Mouse (Mus musculus) CH12.LX (cell line): ENCODE data around the gene Phldb1.

ENCODE experiments used
- BHLHE40 ChIP-seq: IDR thresholded peaks from 2 replicates; pipeline ENCODE4 v1.6.1; 2011; ENCODE audit warnings: mild to moderate bottlenecking, low read depth, low read length, improper control_type of control experiment
- CTCF ChIP-seq, 2 experiments: IDR thresholded peaks in 1 of 2; conservative IDR thresholded peaks in 1 of 2; 2 replicates each; pipeline ENCODE4 v1.5.1; 2011 to 2012; ENCODE audit warnings: low read depth in 2 of 2, low read length in 2 of 2, improper control_type of control experiment in 1 of 2, inconsistent platforms in 1 of 2, mild to moderate bottlenecking in 1 of 2, moderate library complexity in 1 of 2
- E2F4 ChIP-seq: IDR thresholded peaks from 2 replicates; pipeline ENCODE4 v1.6.1; 2011; ENCODE audit warnings: low read depth, low read length, improper control_type of control experiment; ENCODE audit not compliant: insufficient replicate concordance
- KAT2A ChIP-seq: IDR thresholded peaks from 2 replicates; pipeline ENCODE4 v1.6.1; 2012; ENCODE audit warnings: low read length, improper control_type of control experiment, inconsistent platforms; ENCODE audit not compliant: insufficient replicate concordance
- MAFK ChIP-seq: IDR thresholded peaks from 2 replicates; pipeline ENCODE4 v1.6.1; 2011; ENCODE audit warnings: low read length, improper control_type of control experiment; ENCODE audit not compliant: insufficient replicate concordance
- MAX ChIP-seq: IDR thresholded peaks from 2 replicates; pipeline ENCODE4 v1.6.1; 2011; ENCODE audit warnings: low read length, improper control_type of control experiment
- POLR2A ChIP-seq: IDR thresholded peaks from 2 replicates; pipeline ENCODE4 v1.6.1; 2011; ENCODE audit warnings: low read depth, mild to moderate bottlenecking, improper control_type of control experiment, low read length
- POLR2AphosphoS2 ChIP-seq: IDR thresholded peaks from 2 replicates; pipeline ENCODE4 v1.6.1; 2011; ENCODE audit warnings: low read depth, low read length, improper control_type of control experiment
- SIN3A ChIP-seq: IDR thresholded peaks from 2 replicates; pipeline ENCODE4 v1.6.1; 2012; ENCODE audit warnings: low read length, improper control_type of control experiment, inconsistent platforms
- TCF12 ChIP-seq: IDR thresholded peaks from 2 replicates; pipeline ENCODE4 v1.6.1; 2014; ENCODE audit warnings: low read depth, mild to moderate bottlenecking, inconsistent platforms, low read length, improper control_type of control experiment
- ZC3H11A ChIP-seq: IDR thresholded peaks from 2 replicates; pipeline ENCODE4 v1.6.1; 2012; ENCODE audit warnings: low read depth, mild to moderate bottlenecking, inconsistent platforms, low read length, improper control_type of control experiment
- ZKSCAN1 ChIP-seq: IDR thresholded peaks from 2 replicates; pipeline ENCODE4 v1.6.1; 2012; ENCODE audit warnings: low read depth, inconsistent platforms, low read length, improper control_type of control experiment, borderline replicate concordance

DNA sequence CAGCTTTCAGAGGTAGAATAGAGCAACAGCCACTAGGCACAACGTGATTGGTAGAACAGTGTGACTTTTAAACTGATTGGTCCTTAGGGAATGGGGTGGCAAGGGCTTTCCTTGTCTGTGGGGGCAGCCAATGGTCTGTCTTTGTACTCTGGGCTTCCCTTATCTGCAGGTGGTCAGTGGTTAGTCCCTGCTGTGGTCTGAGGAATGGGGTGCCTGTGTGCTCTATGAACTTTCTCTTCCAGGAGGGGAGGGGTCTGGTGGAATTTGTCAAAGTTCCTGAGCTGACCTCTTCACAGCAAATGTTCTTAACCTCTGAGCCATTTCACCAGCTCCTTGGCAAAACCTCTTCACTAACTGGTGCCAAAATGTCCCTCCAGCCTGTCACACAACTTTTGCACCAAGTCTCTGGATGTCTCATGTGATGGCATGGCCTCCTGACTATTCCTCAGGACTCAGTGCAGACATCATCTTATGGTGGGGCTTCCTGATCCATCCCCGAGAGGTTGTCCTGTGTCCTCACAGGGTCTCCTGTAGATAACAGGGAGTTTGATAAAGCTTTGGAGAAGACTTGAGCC, 62.6 kb downstream of the Phldb1 start:
- TF ChIP-seq POLR2AphosphoS2: no peak
- no peak for TF ChIP-seq CTCF (conservative IDR thresholded peaks at IDR 0.05 in 1 of 2, IDR thresholded peaks at IDR 0.05 in 1 of 2; ENCODE audit: low read depth in 2 of 2, low read length in 2 of 2)
- TF ChIP-seq POLR2A: no peak
- no peak for TF ChIP-seq SIN3A
- no peak for TF ChIP-seq KAT2A
- TF ChIP-seq MAFK: no peak
- TF ChIP-seq E2F4: no peak
- TF ChIP-seq TCF12: no peak
- TF ChIP-seq MAX: no peak
- no peak for TF ChIP-seq ZC3H11A
- no peak for TF ChIP-seq BHLHE40
- TF ChIP-seq ZKSCAN1: no peak
